Mouse (Mus musculus): ENCODE results near the gene Krt82.

GRCm38 (mm10) chr15:101553169-101553568 lies 2.7 kb upstream of the Krt82 start:
- TF ChIP-seq POLR2A (IDR thresholded peaks at IDR 0.05; ENCODE audit: borderline replicate concordance, insufficient read depth, low read length), result no peak
- TF ChIP-seq CTCF (IDR thresholded peaks at IDR 0.05; ENCODE audit: borderline replicate concordance, insufficient read depth, low read depth, low read length), result no peak

All from cerebellum, adult 2 months (tissue).